Mouse (Mus musculus): ENCODE results near the gene Saa1.
"Not testable (repeated sequence)": the region's sequence is repeated elsewhere in the genome, so short reads cannot be mapped to it uniquely, and the experiment has no call there.

Gene Saa1

GRCm38 (mm10) chr7:46742880-46743279 is at the start of gene Saa1:
TSS of gene Saa1 (minus strand) at chr7:46742980.
- DNase-seq, result not testable (repeated sequence)

DNA sequence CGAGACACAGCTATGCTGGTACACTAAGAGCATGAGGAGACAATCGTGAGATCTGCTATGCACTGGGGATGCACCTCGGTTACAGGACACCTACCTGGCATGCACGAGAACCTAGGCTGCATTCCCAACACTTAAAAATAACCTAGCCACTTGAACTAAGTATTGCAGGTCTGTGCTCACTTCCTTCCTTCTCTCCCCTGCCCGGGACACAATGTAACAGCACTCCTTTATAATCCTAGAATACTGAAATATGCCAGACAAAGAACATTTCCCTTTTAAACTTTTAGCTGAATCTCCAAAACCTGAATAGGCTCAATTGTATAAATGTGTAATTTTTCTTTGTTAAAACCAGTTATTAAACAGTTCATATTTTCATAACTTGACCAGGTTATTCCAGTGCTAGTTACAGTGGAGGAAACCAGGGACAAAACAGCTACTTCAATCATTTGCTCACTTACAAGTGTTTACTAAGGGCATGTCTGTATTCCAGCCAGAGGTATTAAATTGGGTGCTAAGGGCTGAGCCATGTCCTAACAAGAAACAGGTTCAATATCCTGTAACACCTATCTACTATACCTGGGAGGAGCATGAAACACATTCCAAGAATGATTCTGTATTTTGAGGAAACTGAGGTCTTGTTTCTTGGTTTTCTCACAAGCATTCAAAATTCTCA is 46.5 kb upstream of the Saa1 start:
- DNase-seq, result no peak

DNA sequence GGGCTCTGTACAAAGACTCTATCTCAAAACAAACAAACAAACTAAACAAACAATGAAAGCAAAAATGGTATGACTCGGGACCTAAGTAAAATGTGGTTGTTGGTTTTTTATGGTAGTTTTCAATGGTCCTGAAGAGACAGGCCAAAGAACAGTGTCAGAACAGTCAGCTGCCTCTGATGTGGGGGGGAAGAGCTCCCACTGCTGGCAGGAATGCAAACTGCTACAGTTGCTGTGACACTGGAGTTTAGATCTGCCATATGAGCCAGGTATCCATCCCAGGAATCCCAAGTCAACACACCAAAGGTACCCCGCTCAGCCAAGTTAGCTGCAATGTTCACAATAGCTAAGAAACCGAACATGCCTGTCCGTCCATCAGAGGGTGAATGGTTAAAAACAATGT is 27.9 kb upstream of the Saa1 start:
- DNase-seq, result peak; percentile 55

DNA sequence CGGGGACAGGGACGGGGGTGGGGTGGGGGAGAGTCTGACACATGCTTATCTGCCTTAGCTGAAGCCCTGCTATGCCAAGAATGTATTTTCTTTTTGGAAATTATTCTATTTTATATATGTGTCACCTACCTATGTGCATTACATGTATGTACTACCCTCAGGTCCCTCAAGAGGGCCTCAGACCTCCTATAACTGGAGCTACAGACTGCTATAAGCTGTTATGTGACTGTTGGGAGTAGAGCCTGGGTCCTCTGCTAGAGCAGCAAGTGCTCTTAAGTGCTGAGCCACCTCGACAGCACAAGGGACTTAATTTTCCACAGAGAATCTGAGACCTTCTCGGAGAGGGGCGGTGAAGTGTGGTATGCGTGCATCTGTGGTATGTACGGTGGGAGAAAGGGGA is 25.7 kb upstream of the Saa1 start:
- no peak for DNase-seq

DNA sequence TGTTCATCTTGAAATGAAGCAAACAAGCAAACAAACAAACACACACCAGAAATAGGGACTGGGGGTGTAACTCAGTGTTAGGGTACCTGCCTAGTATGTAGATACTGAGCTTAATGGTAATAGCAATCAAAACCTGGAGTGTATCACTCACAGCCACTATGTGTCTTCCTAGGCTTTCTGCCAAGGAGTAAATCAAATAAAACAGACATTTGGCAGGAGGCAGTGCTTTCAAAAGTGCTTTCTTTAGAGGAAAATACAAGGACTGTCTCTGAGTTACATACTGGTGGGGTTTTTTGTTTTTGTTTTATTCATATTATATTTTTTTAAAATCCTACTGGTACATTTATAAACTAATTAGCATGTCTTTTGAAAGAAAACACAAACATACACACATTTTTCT is 24.6 kb upstream of the Saa1 start:
- no peak for DNase-seq

DNA sequence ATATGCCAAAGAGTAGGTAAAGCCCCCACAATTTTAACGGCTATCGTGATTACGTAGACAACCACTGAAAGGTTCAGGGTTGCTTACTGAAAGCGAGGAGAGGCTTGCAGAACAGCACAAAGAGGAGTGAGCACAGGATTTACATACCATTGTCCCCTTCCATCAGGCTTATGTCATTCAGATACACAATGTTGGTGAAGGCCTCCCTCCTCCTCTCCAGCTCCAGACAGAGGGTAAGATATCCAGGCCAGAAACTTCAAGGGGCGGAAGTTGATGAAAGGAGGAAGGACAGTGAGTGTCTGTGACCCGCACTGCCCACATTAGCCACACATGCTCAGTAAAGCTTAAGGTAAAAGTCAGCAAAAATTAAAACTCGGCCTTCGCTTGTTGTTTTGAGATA is 21.9 kb upstream of the Saa1 start:
- DNase-seq, result no peak

- no peak for DNase-seq
These were observed 19.8 kb upstream of the Saa1 start for GRCm38 (mm10) chr7:46762601-46763000.

GRCm38 (mm10) chr7:46761049-46761795 is 18.4 kb upstream of the Saa1 start:
- no peak for DNase-seq

DNA sequence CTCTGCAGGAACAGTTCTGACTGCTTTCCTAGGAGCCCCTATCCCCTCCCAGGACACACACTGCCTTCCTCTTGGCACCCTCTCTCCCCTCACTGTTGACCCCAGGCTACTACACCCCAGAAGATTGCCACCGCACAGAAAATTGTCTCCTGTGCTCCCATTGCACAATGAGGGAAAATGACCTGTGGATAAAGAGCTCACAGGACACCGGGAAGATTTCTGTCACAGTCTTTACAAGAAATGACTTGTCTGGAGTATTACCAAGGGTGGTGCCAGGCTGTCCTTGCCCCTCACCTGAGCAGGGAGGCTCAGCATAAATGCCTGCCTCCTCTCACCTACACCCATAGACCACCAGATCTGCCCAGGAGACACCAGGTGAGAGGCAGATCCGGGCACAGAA is 8.7 kb upstream of the Saa1 start, which contains the start of gene Saa2:
Saa2 (plus strand) TSS at position 301 of the 400 bp plus-strand sequence.
- DNase-seq, result no peak

GRCm38 (mm10) chr7:46748459-46748858 is 5.7 kb upstream of the Saa1 start:
- no peak for DNase-seq

- DNase-seq, result no peak
These were observed 3.6 kb upstream of the Saa1 start for GRCm38 (mm10) chr7:46746381-46746780.

DNA sequence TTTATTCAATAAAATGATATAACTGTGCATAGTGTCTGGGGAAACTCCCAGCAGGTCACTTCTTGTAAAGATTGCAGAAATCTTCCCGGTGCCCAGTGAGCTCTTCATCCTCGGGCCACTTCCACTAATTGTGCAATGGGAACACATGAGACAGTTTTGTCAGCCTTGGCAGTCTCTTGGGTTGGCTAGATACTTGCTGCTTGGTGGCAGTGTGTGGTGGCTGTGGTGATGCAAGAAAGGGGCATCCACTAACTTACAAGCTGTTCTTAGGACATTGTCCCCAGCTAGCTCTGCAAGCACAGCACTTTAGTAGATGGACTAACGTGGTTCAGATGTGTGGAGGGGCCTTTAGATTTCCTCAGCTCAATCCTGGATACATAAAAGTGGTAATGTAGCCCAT is 3.0 kb upstream of the Saa1 start:
- DNase-seq, result no peak

DNA sequence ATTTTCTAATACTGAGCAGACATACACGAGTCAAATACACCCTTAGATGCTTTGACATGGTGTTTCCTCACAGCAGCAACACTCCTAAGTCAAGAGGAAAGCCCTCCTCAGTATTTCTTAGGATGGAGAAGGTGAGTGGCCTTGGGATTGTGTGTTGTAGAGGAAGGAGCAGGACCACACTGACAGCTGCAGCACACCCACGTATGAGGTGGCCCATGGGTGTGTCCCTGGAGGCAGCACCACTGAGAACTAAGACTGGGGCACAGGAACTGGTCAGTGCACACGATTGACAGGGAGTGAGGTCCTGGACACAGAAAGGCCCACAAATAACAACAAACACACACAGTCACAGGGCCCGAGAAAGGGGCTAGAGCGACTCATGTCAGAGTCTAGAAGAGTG is 2.7 kb downstream of the Saa1 start:
- DNase-seq, result not testable (repeated sequence)

DNA sequence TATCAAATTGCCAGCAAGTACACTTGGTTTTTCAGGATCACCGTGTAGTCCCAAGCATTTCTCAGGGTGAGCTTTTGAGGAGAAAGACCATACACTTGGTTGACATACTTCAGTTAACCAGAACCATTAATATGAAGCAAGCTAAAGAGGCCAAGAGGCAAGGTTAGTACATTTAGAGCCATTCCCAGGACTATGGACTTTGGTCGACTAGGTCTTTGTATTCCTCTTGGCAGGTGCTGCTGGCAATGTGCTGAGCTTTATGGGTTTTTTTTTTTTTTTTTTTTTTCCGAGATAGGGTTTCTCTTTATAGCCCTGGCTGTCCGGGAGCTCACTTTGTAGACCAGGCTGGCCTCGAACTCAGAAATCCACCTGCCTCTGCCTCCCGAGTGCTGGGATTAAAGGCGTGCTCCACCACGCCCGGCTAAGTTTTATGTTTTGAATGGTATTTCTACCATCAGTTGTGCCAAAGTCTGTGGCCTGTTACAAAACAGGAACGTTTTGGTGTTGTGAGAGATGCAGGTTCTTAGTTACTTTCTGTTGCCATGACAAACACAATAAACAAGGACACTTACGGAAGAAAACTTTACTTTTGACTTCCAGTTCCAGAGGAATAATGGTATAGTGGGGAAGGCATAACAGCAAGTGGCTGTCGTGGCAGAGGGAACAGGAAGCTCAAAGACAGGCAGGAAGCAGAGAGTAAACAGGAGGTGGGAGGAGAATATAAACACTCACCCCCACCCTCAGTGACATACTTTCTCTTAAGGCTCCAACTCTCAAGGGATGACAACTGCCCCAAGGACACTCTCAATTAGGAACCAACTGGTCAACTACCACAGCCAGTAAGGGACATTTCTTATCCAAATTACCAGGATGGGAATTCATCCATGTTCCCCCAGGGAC is 4.0 kb downstream of the Saa1 start:
- no peak for DNase-seq

DNA sequence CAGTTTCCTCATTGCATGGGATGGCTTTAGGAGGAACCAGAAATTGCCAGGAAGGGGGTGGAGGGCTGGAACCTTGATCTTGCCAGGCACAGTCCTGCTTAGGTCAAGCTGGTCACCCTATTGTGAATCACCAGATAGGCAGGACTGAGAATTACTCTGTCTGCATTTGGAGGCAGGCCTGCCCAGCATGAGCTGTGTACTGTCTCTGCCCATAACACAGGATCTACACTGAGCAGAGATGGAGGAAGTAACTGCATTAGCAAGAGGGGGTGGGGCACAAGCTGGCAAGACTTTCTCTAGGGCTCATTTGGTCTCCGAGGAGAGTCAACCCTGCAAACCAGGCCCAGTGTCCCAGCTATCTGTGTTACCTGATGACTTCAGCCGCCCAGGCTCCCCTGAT is 7.8 kb downstream of the Saa1 start:
- DNase-seq, result no peak

GRCm38 (mm10) chr7:46732458-46732857 is 10.3 kb downstream of the Saa1 start, which contains the start of gene Saa4:
TSS of gene Saa4 (minus strand) at chr7:46732603.
- DNase-seq, result no peak

DNA sequence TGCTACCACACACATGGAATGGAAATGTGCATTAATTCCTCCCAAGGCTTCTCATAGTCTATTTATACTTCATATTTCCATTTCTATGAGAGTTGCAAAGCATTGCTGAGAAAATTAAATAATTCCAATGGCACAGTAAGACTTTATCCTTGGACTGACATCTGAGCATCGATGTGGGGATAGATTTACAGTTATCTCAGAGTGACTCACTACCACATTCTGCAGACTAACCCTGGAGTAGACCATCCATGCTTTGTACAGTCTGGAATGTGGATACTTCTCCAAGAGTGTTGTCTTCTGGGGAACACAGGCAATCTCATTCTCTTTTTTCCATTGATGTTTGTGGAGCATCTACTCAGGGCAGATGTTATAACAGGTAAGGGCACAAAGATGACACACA is 15.2 kb downstream of the Saa1 start:
- DNase-seq, result no peak

DNA sequence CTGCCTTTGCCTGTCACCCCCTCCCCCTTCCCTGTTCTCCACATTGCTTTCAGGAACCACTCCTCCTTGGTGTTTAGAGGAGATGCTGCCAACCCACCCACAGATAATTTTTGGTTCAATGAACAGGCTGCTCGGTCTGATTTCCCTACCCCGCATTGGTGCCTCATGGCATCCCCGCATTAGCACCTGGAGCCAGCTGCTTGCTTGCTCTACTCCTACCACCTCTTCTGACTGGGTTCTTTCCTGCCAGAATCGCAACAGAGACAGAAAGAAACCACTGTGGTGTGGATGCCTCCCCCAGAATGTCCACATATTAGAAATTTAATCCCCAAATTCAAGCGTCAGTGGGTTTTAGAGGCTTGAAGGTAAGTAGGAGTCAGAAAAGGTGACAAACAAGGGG is 18.4 kb downstream of the Saa1 start:
- no peak for DNase-seq

- DNase-seq, result no peak
These were observed 18.9 kb downstream of the Saa1 start for GRCm38 (mm10) chr7:46723849-46724248.

DNA sequence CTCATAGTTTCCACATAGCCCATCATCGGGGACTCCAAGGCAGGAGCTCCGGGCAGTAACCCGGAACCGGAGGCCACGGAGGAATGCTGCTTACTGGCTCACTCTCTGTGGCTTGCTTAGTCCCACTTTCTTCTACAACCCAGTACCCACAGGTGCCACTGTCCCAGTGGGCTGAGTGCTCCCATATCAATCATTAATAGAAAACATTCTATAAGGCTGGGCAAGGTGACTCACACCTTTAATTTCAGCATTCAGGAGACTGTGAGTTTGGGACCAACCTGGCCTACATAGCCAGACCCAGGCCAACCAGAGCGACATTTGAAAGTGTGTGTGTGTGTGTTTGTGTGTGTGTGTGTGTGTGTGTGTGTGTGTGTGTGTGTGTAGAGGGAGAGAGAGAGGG is 19.4 kb downstream of the Saa1 start:
- DNase-seq, result no peak

DNA sequence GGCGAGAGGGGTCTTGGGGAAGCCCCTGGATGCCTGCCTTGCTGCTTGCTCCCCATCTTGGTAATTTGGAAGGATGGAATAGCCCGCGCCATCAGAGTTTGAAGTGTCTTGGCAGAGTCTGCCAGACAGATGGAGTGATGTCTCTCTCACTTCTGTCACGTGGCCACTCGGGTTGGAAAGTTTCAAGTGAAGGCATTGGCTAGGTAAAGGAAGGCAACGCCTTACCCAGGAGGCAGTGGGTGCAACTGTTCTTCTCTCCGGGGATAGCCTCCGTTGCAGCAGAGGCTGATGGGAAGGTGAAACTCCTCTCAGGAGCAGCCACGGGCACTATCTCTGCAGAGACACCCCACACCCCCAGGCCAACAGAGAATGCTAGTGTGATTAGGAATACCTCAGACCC is 22.3 kb downstream of the Saa1 start:
- no peak for DNase-seq

- no peak for DNase-seq
These were observed 23.3 kb downstream of the Saa1 start for GRCm38 (mm10) chr7:46719526-46719925.

DNA sequence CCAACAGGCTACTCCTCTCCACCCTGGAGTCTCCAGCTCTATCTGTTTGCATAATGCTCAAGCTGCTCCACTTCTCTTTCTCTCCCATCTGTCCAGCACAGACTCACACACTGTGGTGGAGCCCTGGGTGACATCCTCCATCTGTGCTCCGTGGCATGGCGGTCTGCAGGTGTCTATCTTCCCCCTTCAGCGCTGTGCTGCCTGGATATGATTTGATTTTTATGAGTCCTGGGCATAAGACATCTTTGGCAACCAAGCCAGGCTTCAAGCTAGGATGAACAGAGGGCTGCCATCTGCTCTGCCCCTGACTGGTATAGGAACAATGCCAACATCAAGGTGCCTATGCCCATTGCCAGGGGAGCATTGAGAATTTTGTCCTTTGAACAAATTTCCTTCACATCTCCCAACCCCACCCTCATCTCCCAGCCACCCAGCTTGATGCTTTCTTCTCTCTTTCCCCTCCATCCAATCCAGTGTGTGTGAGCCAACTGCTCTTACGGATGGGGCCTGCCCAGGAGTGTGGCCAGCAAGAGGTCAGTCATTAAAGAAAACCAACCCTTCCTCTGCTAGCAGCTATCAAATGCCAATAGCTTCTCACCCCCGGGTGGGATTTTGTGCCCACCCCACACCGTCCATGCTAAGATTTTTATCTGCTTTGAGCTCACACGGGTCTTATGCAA is 24.0 kb downstream of the Saa1 start:
- DNase-seq, result no peak

Measured in right cerebral cortex, postnatal 4 days (tissue).